Mouse (Mus musculus): Measurements from ENCODE around the gene C1qtnf12. TPM values are rescaled to one million over a fixed set of nuclear protein-coding genes. Genes with fewer than 3 reads are reported as not detected.
A peak's percentile ranks its signal among the peaks of the same experiment; 100 is the strongest.

Gene C1qtnf12
- polyA plus RNA-seq, 1 experiment from 2014 or later, result 7.0 TPM

DNA sequence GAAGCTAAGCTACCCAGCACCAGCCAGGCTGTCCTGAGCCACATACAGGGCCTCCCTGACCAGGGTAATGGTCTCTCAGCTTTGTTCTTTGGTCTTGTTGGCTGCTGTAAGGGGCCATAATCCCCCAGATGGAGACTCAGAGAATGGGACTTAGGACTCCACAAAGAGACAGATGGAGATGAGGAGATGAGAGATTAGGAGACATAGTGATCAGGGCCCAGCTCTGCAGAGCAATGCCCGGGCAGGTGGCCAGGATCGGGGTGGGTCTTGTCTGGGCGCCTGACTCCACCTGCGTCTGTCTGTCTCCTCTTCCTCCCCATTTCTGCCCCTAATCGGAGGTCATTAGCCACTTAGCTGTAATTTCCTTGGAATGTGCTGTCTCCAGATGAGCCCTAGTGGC is 8.2 kb downstream of the C1qtnf12 start:
- 83% methylated on average over 5 of the region's 5 CpGs for WGBS
- no peak overlapping the region for H3K27ac ChIP-seq
- peaks cover 15% of the 10 kb centered on the region; the same call in 1 of the 2 replicates for H3K36me3 ChIP-seq (ENCODE audit: poor library complexity, severe bottlenecking)
- no peaks in the 10 kb centered on the region for H3K4me1 ChIP-seq
- no peak overlapping the region for H3K4me2 ChIP-seq
- H3K4me3 ChIP-seq, result no peak overlapping the region
- no peak overlapping the region for H3K9ac ChIP-seq
- H3K9me3 ChIP-seq (replicated peaks), result no peaks in the 10 kb centered on the region
- no peaks in the 10 kb centered on the region for H3K27me3 ChIP-seq
- no peak for ATAC-seq

DNA sequence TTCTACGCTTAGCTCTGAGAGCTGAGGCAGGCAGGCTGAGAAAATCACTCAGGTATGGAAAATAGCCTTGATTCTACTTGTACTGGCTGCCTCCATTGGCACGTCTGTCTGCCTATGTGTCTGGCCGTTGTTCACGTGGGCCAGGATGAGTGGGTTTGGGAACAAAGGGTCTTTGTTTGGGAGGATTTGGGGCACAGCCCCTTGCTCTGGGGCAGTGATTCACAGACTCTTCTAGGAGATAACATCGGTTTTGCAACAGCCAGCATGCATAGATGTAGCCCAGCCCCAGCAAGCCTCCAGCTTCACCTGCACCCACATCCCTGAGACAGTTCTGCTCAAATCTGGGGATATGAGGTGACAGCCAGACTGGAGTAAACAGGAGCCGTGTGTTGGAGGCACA is 10.5 kb downstream of the C1qtnf12 start:
- Histone ChIP-seq H3K9me3 (replicated peaks) (0 out of 2 replicates have a peak, but pooled peaks cover 7% of the 10 kb centered on the region), H3K27me3 (no peaks in the 10 kb centered on the region), H3K27ac (no peak overlapping the region), H3K4me1 (no peaks in the 10 kb centered on the region), H3K4me3 (no peak overlapping the region), H3K4me2 (no peak overlapping the region), H3K36me3 (ENCODE audit: poor library complexity, severe bottlenecking) (no peaks in the 10 kb centered on the region), H3K9ac (no peak overlapping the region)
- no peak for ATAC-seq
- WGBS, result 52% methylated on average over 6 of the region's 6 CpGs

DNA sequence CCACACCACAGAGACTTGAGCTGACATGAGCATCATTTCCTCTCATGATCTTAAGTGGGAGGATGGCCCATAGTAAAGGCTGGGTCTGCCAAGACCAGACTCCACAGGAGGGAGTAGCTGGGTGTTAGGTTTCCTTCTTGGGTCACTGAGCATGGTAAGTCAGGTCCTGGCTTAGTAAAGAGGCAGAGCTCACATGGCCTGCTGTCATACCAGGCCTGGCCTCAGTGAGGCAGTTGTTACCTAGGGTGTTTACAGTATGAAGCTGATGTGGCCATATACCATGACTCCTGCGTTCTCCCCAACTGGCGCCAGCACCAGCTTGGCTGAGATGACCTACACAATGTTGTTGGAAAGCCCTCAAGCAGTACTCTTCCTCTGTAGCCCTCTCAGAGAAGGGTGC is 11.1 kb downstream of the C1qtnf12 start:
- Histone ChIP-seq H3K27me3 (no peaks in the 10 kb centered on the region), H3K36me3 (ENCODE audit: poor library complexity, severe bottlenecking) (no peaks in the 10 kb centered on the region), H3K4me3 (no peak overlapping the region), H3K4me1 (no peaks in the 10 kb centered on the region), H3K4me2 (no peak overlapping the region), H3K9ac (no peak overlapping the region), H3K27ac (no peak overlapping the region), H3K9me3 (replicated peaks) (0 out of 2 replicates have a peak, but pooled peaks cover 7% of the 10 kb centered on the region)
- ATAC-seq, result no peak
- WGBS, result 86% methylated on average over 2 of the region's 2 CpGs

DNA sequence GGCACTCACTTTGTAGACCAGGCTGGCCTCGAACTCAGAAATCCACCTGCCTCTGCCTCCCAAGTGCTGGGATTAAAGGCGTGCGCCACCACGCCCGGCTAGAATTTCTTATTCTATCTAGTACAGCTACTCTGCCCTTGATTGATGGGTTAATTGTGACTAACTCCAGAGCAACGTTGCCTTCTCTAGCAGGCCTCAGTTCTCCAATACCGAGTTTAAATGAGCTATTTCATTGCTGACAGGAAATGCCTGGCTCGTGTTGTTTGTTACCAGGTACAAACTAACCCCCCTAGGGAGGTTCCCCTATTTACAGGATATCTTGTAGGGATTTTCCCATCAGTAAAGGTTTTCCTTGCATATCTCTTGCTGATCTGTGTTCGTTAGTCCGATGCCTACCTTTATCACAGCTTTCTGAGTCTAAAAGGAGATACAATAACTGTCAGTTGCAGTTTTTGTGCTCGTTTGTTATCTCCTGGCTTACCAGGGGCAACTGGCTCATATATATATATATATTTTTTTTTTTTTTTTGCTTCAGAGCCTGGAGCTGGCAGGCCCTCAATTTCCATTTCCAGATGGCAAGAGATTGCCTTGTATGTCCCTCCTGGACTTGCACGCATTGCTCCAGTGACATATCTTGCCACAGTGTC is 19.4 kb downstream of the C1qtnf12 start:
- Histone ChIP-seq H3K36me3 (ENCODE audit: poor library complexity, severe bottlenecking) (no peaks in the 10 kb centered on the region), H3K4me1 (peaks cover 9% of the 10 kb centered on the region; the same call in 1 of the 2 replicates), H3K4me3 (no peak overlapping the region), H3K27me3 (no peaks in the 10 kb centered on the region), H3K27ac (no peak overlapping the region), H3K9ac (no peak overlapping the region), H3K4me2 (no peak overlapping the region), H3K9me3 (replicated peaks) (0 out of 2 replicates have a peak, but pooled peaks cover 7% of the 10 kb centered on the region)
- no peak for ATAC-seq
- 80% methylated on average over 12 of the region's 12 CpGs for WGBS

DNA sequence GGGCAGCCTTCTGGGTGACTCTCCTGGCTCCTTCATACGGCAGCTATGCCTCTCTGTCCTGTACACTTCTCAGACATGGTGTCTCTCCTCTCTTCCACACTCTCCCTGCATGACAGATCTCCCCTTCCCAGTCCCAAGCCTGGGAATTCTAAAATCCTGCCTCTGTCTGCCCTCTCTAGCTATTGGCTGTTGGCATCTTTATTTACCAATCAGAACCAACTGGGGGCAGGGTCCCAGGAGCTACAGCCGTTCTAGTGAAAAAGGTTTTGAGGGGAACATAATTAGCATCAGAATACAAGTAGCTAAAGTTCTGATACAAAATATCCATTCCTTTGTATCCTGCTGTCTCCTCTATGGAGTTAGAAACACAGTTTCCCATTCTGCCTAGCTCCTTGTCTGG is 21.7 kb downstream of the C1qtnf12 start:
- Histone ChIP-seq H3K27me3 (no peaks in the 10 kb centered on the region), H3K4me1 (peaks cover 9% of the 10 kb centered on the region; the same call in 1 of the 2 replicates), H3K9me3 (replicated peaks) (no peaks in the 10 kb centered on the region), H3K4me2 (no peak overlapping the region), H3K27ac (no peak overlapping the region), H3K36me3 (ENCODE audit: poor library complexity, severe bottlenecking) (no peaks in the 10 kb centered on the region), H3K4me3 (no peak overlapping the region), H3K9ac (no peak overlapping the region)
- ATAC-seq, result no peak
- WGBS, result 14% methylated on average over 2 of the region's 2 CpGs

DNA sequence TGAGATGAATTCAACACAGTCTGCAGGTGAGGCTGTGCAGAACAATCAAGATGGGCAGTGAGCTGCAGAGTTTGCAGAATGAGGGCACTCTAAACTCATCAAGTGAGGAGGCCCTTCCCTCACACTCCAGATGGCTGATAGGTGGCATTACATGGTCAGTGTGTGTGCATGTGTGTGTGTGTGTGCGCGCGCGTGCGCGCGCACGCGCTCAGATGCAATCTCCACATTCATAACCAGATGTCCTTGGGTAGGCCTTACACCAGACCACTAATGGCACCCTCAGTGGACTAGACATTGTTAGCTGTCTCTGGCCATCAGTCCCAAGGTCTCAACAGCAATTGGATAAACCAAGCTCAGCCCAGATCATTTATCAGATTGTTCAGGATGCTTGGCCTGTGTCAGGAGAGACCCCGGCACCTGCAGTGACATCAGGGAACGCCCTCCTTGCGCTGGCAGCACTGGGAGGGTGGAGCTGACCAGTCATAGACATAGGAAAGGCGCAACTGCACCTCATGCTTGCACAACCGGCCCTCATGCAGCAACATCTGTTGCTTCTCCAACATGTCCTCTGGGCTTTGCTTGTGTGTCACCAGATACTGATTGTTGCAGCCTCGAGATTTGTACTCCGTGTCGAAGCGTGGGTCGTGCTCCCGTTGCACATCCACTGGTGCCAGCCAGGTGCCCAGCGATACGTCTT is 29.2 kb downstream of the C1qtnf12 start:
- Histone ChIP-seq H3K4me2 (peak overlapping the region; percentile 99), H3K27me3 (no peaks in the 10 kb centered on the region), H3K9ac (peak overlapping the region; percentile 82), H3K4me1 (peaks cover 29% of the 10 kb centered on the region), H3K36me3 (ENCODE audit: poor library complexity, severe bottlenecking) (peaks cover 14% of the 10 kb centered on the region), H3K9me3 (replicated peaks) (no peaks in the 10 kb centered on the region), H3K4me3 (peak overlapping the region; percentile 72), H3K27ac (0 out of 2 replicates have a peak overlapping the region, but pooled peaks have one; percentile 94)
- no peak for ATAC-seq
- 89% methylated on average over 22 of the region's 22 CpGs for WGBS

DNA sequence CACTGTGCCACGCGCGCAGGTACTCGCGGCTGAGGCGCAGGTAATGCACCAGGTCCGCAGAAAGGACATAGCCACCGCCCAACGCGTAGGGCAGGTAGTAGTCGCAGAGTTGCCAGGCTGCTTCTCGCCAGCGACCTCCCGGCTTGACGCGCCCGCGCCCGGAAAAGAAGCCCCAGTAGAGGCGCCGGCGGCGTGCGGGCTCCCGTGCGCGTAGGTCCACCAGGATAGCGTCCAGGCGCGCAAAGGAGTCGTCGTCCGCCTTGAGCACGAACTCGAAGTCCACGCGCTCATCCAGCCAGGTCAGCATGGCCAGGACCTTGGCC is 29.8 kb downstream of the C1qtnf12 start:
- Histone ChIP-seq H3K27ac (peak overlapping the region; percentile 94), H3K4me3 (peak overlapping the region; percentile 72), H3K4me1 (peaks cover 29% of the 10 kb centered on the region), H3K4me2 (peak overlapping the region; percentile 99), H3K36me3 (ENCODE audit: poor library complexity, severe bottlenecking) (peaks cover 19% of the 10 kb centered on the region), H3K27me3 (no peaks in the 10 kb centered on the region), H3K9me3 (replicated peaks) (no peaks in the 10 kb centered on the region), H3K9ac (peak overlapping the region; percentile 82)
- peak; percentile 6 for ATAC-seq
- 35% methylated on average over 35 of the region's 37 CpGs for WGBS

DNA sequence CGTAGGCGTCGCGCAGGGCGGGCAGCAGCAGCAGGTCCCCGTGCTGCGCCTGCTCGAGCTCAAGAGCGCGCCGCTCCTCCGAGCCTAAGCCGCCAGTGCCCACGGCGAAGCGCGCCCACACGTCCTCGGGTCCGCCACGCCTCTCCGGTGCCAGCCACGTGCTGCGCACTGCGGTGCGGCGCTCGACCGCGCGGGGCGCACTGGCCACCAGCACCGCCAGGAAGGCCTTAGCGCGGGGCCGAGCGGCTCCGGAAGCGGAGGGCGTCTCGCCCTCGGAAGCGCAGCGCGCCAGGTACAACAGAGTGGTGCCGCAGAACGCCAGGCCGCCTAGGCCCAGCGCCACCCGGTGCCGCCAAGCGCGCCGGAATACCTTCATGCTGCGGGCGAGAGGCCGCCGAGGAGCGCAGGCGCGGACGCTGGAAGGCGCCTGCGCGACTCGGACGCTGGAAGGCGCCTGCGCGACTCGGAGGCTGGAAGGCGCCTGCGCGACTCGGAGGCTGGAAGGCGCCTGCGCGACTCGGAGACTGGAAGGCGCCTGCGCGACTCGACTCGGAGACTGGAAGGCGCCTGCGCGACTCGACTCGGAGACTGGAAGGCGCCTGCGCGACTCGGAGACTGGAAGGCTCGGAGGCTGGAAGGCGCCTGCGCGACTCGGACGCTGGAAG is 30.3 kb downstream of the C1qtnf12 start, which contains the start of the genes B3galt6 and Sdf4:
B3galt6 (minus strand) TSS at position 409 of the 665 bp plus-strand sequence.
Sdf4 (plus strand) TSS at position 632 of the 665 bp plus-strand sequence.
- ATAC-seq, result peak; percentile 89
- Histone ChIP-seq H3K36me3 (ENCODE audit: poor library complexity, severe bottlenecking) (peaks cover 24% of the 10 kb centered on the region), H3K27me3 (no peaks in the 10 kb centered on the region), H3K9me3 (replicated peaks) (no peaks in the 10 kb centered on the region), H3K4me3 (peak within 1 kb of the TSS; percentile 72), H3K9ac (peak within 1 kb of the TSS; percentile 82), H3K4me2 (peak within 1 kb of the TSS; percentile 99), H3K27ac (peak within 1 kb of the TSS; percentile 94), H3K4me1 (peaks cover 29% of the 10 kb centered on the region)
- under 1% methylated on average over 86 of the region's 99 CpGs for WGBS

DNA sequence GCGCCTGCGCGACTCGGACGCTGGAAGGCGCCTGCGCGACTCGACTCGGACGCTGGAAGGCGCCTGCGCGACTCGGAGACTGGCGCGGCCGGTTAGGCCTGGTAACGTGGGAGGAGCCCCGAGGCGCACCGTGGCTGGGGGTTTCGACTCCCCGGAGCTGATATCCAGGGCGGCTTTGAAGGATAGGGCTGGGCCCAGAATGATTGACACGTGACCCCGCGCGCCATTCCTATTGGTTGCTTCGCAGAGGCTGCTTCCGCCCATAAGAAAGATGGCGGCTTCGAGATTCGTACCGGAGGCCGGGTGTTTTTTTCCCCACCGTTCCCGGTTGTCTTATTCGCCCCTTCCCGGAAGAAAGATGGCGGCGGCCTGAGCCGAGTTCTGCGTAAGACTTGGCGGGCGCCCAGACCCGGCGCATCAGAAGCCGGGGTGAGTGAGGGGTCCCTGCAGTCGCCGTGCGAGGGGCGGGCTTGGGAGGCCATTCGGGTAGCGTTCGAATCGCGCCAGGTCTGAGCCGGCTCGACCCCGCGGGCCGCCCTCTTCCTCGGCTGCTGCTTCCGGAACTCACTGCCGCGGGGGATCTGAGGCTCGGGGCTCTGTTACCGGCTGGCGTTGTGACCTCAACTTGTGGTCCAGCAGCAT is 30.9 kb downstream of the C1qtnf12 start:
- peak overlapping the region; percentile 81 for H3K9ac ChIP-seq
- WGBS, result under 1% methylated on average over 65 of the region's 70 CpGs

DNA sequence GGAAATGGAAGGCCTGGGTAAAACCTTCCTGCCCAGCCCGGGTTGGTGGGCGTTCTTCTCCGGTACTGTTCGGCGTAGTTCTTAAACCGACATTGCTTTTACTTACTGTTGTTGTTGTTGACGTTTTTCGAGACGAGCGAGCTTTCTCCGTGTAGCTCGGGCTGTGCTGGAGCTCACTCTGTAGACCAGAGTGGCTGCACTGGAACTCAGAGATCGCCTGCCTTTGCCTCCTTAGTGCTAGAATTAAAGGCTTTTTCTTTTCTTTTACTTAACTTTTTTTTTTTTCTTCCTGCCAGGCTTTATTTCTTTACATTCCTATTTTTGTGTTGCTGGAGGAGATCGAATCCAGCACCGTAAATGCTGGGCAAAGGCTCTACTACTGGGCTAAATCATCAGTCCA is 31.5 kb downstream of the C1qtnf12 start:
- Histone ChIP-seq H3K27me3 (no peaks in the 10 kb centered on the region), H3K27ac (peak overlapping the region; percentile 90), H3K9ac (peak overlapping the region; percentile 81), H3K4me2 (peak overlapping the region; percentile 81), H3K9me3 (replicated peaks) (no peaks in the 10 kb centered on the region), H3K36me3 (ENCODE audit: poor library complexity, severe bottlenecking) (peaks cover 36% of the 10 kb centered on the region), H3K4me1 (peaks cover 29% of the 10 kb centered on the region), H3K4me3 (peak overlapping the region; percentile 72)
- 7% methylated on average over 15 of the region's 15 CpGs for WGBS
- ATAC-seq, result no peak

More for the DNA sequence above, 30.9 kb downstream of the C1qtnf12 start:
- Histone ChIP-seq H3K4me2 (peak overlapping the region; percentile 99), H3K4me1 (peaks cover 29% of the 10 kb centered on the region), H3K36me3 (ENCODE audit: poor library complexity, severe bottlenecking) (peaks cover 30% of the 10 kb centered on the region), H3K27me3 (no peaks in the 10 kb centered on the region), H3K4me3 (peak overlapping the region; percentile 72), H3K9me3 (replicated peaks) (no peaks in the 10 kb centered on the region), H3K27ac (peak overlapping the region; percentile 90)
- peak; percentile 89 for ATAC-seq

DNA sequence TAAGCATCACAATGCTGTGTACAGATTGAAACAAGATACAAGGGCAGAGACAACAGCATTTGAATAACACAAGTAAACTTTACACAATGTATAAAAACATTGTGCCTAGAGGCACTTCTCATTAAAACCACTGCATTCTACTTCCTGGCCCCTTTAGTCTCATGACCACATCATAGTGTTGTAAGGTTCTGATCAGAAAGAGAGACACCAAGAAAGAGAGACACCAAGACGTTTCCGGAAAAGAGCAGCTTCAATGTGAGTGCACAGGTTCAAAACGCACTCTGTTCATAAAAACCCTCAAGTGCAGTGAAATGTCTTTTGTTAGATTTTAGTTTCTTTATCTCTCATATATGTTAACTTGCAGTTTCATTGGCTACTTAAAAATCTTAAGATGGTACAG is 42.0 kb downstream of the C1qtnf12 start:
- Histone ChIP-seq H3K27me3 (no peaks in the 10 kb centered on the region), H3K36me3 (ENCODE audit: poor library complexity, severe bottlenecking) (peaks cover 93% of the 10 kb centered on the region), H3K27ac (no peak overlapping the region), H3K4me1 (no peaks in the 10 kb centered on the region), H3K9ac (no peak overlapping the region), H3K4me3 (no peak overlapping the region), H3K9me3 (replicated peaks) (no peaks in the 10 kb centered on the region), H3K4me2 (no peak overlapping the region)
- 89% methylated on average over 3 of the region's 3 CpGs for WGBS
- no peak for ATAC-seq

DNA sequence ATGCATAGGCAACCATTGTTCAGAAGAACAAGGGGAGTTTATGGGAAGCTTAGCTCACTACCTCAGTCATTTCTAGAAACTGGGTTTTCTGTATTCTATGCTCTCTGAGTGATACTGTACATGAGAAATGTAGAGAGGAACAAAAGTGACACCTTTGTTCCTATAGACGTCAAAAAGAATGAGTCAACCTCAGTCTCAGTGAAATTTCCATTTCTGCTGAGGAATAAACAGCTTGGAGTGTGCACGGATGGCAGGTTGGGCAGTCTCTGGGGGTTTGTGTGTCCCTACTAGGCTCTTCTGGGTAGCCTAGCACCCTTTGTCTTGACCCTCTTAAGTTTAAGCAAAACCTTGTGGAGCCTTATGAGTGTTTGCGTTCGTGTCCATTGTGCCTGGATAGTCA is 46.3 kb downstream of the C1qtnf12 start:
- H3K36me3 ChIP-seq (ENCODE audit: poor library complexity, severe bottlenecking), result peaks cover 95% of the 10 kb centered on the region
- WGBS, result 97% methylated on average over 4 of the region's 4 CpGs

More for the DNA sequence above, 46.3 kb downstream of the C1qtnf12 start:
- no peak overlapping the region for H3K27ac ChIP-seq
- H3K9me3 ChIP-seq (replicated peaks), result no peaks in the 10 kb centered on the region
- H3K27me3 ChIP-seq, result no peaks in the 10 kb centered on the region
- no peak for ATAC-seq
- H3K9ac ChIP-seq, result no peak overlapping the region
- no peak overlapping the region for H3K4me2 ChIP-seq
- no peak overlapping the region for H3K4me3 ChIP-seq
- H3K4me1 ChIP-seq, result no peaks in the 10 kb centered on the region

All from forebrain, embryonic 13.5 days (tissue).